Mouse (Mus musculus): ENCODE data around the gene Nos1ap.

GRCm38 (mm10) chr1:170499466-170499865 is 90.2 kb downstream of the Nos1ap start:
- TF ChIP-seq GATA1 (IDR thresholded peaks at IDR 0.05; ENCODE audit: low read length): no peak
- TF ChIP-seq TAL1 (IDR thresholded peaks at IDR 0.05; ENCODE audit: low read length): no peak
